Mouse (Mus musculus): ENCODE measurements at regions not wholly inside any gene's neighbourhood (a gene's known extent, or its start where the extent isn't known, plus 50 kb on each side); places are given as distances from the start of the nearest gene placed in this dataset.
A peak's percentile ranks its signal among the peaks of the same experiment; 100 is the strongest.

- WGBS, result 88% methylated on average over 2 of the region's 2 CpGs
- no peak overlapping the region for H3K27ac ChIP-seq (ENCODE audit: low read depth, low read length)
- H3K9me3 ChIP-seq (ENCODE audit: control insufficient read depth, low read length), result no peaks in the 10 kb centered on the region
- no peaks in the 10 kb centered on the region for H3K4me1 ChIP-seq (ENCODE audit: control insufficient read depth, insufficient read depth, low read depth, low read length)
- no peak overlapping the region for H3K4me2 ChIP-seq (ENCODE audit: low read length)
- no peak overlapping the region for H3K9ac ChIP-seq (ENCODE audit: low read depth, low read length)
- no peak overlapping the region for H3K4me3 ChIP-seq (ENCODE audit: low read length)
- H3K27me3 ChIP-seq (replicated peaks; ENCODE audit: control insufficient read depth, insufficient read depth, low read length), result no peaks in the 10 kb centered on the region
- no peaks in the 10 kb centered on the region for H3K36me3 ChIP-seq (ENCODE audit: control insufficient read depth, insufficient read depth, low read length)
- ATAC-seq, result no peak
Observed at GRCm38 (mm10) chr10:10270297-10270696, 201.8 kb downstream of the Adgb start.

DNA sequence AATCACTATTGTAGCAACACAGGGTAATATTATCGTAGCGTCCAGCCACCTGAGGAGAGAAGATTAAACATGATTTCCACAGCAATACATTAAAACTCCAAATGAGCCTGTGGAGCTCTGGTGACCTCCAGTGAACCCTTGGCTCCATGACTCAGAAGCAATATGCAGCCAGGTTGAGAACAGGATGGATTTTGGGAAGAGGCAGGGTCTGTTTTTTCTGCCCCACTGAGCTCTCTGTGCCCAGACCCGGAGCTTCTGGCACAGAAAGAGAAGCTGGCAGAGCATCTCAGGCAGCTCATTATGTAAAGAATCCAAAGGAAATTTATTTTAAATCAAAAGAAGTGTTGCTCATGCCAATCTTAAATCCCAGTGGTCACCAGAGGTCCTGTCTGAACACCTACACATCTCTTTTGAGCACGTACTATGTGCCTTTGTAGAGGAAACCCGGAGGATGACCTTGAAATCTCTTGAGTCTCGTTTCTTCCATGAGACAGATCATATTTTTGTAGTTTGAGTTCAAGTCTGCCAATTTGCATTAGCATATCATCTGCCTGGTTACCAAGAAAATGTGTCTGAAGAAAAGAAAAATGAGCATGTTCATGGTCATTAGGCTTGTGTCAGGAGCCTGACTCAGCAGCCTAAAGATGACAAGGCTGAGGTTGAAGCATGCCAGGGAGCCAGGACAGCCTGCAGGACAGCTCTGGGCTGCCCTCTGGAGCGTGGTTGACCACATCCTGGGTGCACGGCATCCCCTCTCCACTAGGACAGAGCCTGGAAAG is 219.4 kb downstream of the Adgb start:
- Histone ChIP-seq H3K27me3 (replicated peaks; ENCODE audit: control insufficient read depth, insufficient read depth, low read length) (no peaks in the 10 kb centered on the region), H3K4me3 (ENCODE audit: low read length) (no peak overlapping the region), H3K9ac (ENCODE audit: low read depth, low read length) (no peak overlapping the region), H3K36me3 (ENCODE audit: control insufficient read depth, insufficient read depth, low read length) (no peaks in the 10 kb centered on the region), H3K4me1 (ENCODE audit: control insufficient read depth, insufficient read depth, low read depth, low read length) (peaks cover 4% of the 10 kb centered on the region; the same call in 1 of the 2 replicates), H3K27ac (ENCODE audit: low read depth, low read length) (no peak overlapping the region), H3K9me3 (ENCODE audit: control insufficient read depth, low read length) (no peaks in the 10 kb centered on the region), H3K4me2 (ENCODE audit: low read length) (no peak overlapping the region)
- 64% methylated on average over 8 of the region's 8 CpGs for WGBS
- ATAC-seq, result peak; percentile 69

GRCm38 (mm10) chr10:10252136-10252535 is 220.0 kb downstream of the Adgb start:
- Histone ChIP-seq H3K4me2 (ENCODE audit: low read length) (no peak overlapping the region), H3K4me1 (ENCODE audit: control insufficient read depth, insufficient read depth, low read depth, low read length) (peaks cover 4% of the 10 kb centered on the region; the same call in 1 of the 2 replicates), H3K9ac (ENCODE audit: low read depth, low read length) (no peak overlapping the region), H3K27me3 (replicated peaks; ENCODE audit: control insufficient read depth, insufficient read depth, low read length) (no peaks in the 10 kb centered on the region), H3K4me3 (ENCODE audit: low read length) (no peak overlapping the region), H3K9me3 (ENCODE audit: control insufficient read depth, low read length) (no peaks in the 10 kb centered on the region), H3K27ac (ENCODE audit: low read depth, low read length) (no peak overlapping the region), H3K36me3 (ENCODE audit: control insufficient read depth, insufficient read depth, low read length) (no peaks in the 10 kb centered on the region)
- WGBS, result 71% methylated on average over 7 of the region's 7 CpGs
- no peak for ATAC-seq

- 92% methylated on average over 14 of the region's 14 CpGs for WGBS
- H3K4me3 ChIP-seq (ENCODE audit: low read length), result no peak overlapping the region
- no peaks in the 10 kb centered on the region for H3K36me3 ChIP-seq (ENCODE audit: control insufficient read depth, insufficient read depth, low read length)
- no peak overlapping the region for H3K4me2 ChIP-seq (ENCODE audit: low read length)
- ATAC-seq, result no peak
- H3K9ac ChIP-seq (ENCODE audit: low read depth, low read length), result no peak overlapping the region
- no peaks in the 10 kb centered on the region for H3K9me3 ChIP-seq (ENCODE audit: control insufficient read depth, low read length)
- no peaks in the 10 kb centered on the region for H3K27me3 ChIP-seq (replicated peaks; ENCODE audit: control insufficient read depth, insufficient read depth, low read length)
- H3K4me1 ChIP-seq (ENCODE audit: control insufficient read depth, insufficient read depth, low read depth, low read length), result no peaks in the 10 kb centered on the region
- no peak overlapping the region for H3K27ac ChIP-seq (ENCODE audit: low read depth, low read length)
Observed at GRCm38 (mm10) chr10:10234894-10235523, 237.1 kb downstream of the Adgb start.

DNA sequence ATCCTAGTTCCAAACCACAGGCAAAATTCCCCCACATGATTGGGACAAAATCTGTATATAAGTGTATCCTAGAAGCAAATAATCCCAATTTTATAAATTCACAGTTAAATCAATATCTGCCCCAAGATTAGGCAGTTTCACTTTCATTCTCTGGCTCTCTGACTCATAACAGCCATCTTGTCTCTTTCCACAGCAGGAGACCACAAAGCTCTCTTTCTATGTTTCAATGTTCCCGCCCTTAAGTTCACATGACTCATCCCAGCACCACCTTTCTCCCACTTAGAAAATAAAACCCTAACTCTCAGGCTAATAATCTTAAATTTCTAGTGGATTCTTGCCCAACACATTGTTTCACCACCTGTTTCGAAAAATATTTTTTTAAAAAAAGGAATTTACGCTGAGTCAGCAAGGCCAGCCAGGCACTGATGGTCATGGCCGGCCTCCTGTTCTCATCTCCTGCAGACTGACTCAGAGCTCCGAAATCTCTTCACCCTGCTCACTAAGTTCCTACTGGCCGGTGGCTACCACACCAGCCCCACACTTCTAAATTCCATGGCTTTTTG is 247.5 kb downstream of the Adgb start:
- H3K27me3 ChIP-seq (replicated peaks; ENCODE audit: control insufficient read depth, insufficient read depth, low read length), result no peaks in the 10 kb centered on the region
- no peak for ATAC-seq
- no peaks in the 10 kb centered on the region for H3K9me3 ChIP-seq (ENCODE audit: control insufficient read depth, low read length)
- H3K4me1 ChIP-seq (ENCODE audit: control insufficient read depth, insufficient read depth, low read depth, low read length), result no peaks in the 10 kb centered on the region
- H3K27ac ChIP-seq (ENCODE audit: low read depth, low read length), result no peak overlapping the region
- 93% methylated on average over 6 of the region's 6 CpGs for WGBS
- H3K4me2 ChIP-seq (ENCODE audit: low read length), result no peak overlapping the region
- no peaks in the 10 kb centered on the region for H3K36me3 ChIP-seq (ENCODE audit: control insufficient read depth, insufficient read depth, low read length)
- H3K4me3 ChIP-seq (ENCODE audit: low read length), result no peak overlapping the region
- no peak overlapping the region for H3K9ac ChIP-seq (ENCODE audit: low read depth, low read length)

- ATAC-seq, result no peak
Observed at GRCm38 (mm10) chr10:10219726-10220125, 252.4 kb downstream of the Adgb start.

DNA sequence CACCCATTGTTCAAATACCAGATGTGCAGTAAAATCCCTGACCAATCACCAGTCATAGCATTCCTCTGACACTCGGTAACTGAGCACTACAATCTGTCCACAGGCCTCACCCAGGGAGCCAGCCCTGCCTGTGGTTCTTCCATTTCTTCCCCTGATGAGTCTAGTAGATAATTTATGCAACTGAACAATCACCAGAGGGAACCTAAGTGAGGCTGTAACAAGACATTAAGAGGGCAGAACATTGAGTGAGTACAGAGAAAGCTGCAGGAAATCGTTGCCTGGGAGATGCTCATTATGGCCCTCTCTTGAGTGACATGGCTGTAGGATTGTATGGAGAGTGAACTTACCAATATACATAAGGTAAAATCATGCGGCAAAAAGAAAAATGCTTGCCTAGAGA is 255.2 kb downstream of the Adgb start:
- no peak overlapping the region for H3K4me3 ChIP-seq (ENCODE audit: low read length)
- whole genome bisulfite sequencing, result 35% methylated on average over 3 of the region's 3 CpGs

More at GRCm38 (mm10) chr10:10219726-10220125, 252.4 kb downstream of the Adgb start:
- Histone ChIP-seq H3K4me2 (ENCODE audit: low read length) (no peak overlapping the region), H3K27ac (ENCODE audit: low read depth, low read length) (no peak overlapping the region), H3K4me3 (ENCODE audit: low read length) (no peak overlapping the region), H3K27me3 (replicated peaks; ENCODE audit: control insufficient read depth, insufficient read depth, low read length) (no peaks in the 10 kb centered on the region), H3K36me3 (ENCODE audit: control insufficient read depth, insufficient read depth, low read length) (no peaks in the 10 kb centered on the region), H3K4me1 (ENCODE audit: control insufficient read depth, insufficient read depth, low read depth, low read length) (no peaks in the 10 kb centered on the region), H3K9me3 (ENCODE audit: control insufficient read depth, low read length) (no peaks in the 10 kb centered on the region), H3K9ac (ENCODE audit: low read depth, low read length) (no peak overlapping the region)
- WGBS, result 91% methylated on average over 4 of the region's 4 CpGs

DNA sequence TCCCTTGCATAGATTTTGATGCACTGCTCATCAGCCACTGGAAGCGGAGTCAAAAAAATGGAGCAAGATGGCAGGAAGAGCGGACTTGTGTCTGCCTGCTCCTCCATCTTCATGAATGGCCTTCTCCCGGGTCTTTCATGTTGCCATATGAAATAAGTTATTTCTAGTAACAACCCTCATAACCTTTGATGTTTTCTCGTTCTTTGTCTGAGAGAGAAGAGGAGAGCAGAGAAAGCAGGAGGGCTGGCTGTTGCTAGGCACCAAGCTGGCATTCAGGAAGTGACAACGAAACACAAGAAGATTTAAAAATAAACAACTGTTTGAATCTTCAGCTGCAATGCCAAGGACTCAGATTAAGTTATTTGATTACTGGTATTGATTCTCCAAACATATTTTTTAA is 256.8 kb downstream of the Adgb start:
- Histone ChIP-seq H3K4me2 (ENCODE audit: low read length) (no peak overlapping the region), H3K27ac (ENCODE audit: low read depth, low read length) (no peak overlapping the region), H3K36me3 (ENCODE audit: control insufficient read depth, insufficient read depth, low read length) (no peaks in the 10 kb centered on the region), H3K9me3 (ENCODE audit: control insufficient read depth, low read length) (no peaks in the 10 kb centered on the region), H3K4me3 (ENCODE audit: low read length) (no peak overlapping the region), H3K9ac (ENCODE audit: low read depth, low read length) (no peak overlapping the region), H3K4me1 (ENCODE audit: control insufficient read depth, insufficient read depth, low read depth, low read length) (no peaks in the 10 kb centered on the region), H3K27me3 (replicated peaks; ENCODE audit: control insufficient read depth, insufficient read depth, low read length) (no peaks in the 10 kb centered on the region)
- WGBS, result 49% methylated on average over 5 of the region's 5 CpGs
- ATAC-seq, result no peak

More for the DNA sequence above, 255.2 kb downstream of the Adgb start:
- 0 out of 2 replicates have a peak, but pooled peaks have one; percentile 27 for ATAC-seq
- no peaks in the 10 kb centered on the region for H3K9me3 ChIP-seq (ENCODE audit: control insufficient read depth, low read length)
- no peaks in the 10 kb centered on the region for H3K4me1 ChIP-seq (ENCODE audit: control insufficient read depth, insufficient read depth, low read depth, low read length)
- H3K27ac ChIP-seq (ENCODE audit: low read depth, low read length), result no peak overlapping the region
- H3K4me2 ChIP-seq (ENCODE audit: low read length), result no peak overlapping the region
- H3K27me3 ChIP-seq (replicated peaks; ENCODE audit: control insufficient read depth, insufficient read depth, low read length), result no peaks in the 10 kb centered on the region
- no peaks in the 10 kb centered on the region for H3K36me3 ChIP-seq (ENCODE audit: control insufficient read depth, insufficient read depth, low read length)
- no peak overlapping the region for H3K9ac ChIP-seq (ENCODE audit: low read depth, low read length)

- Histone ChIP-seq H3K4me3 (ENCODE audit: low read length) (no peak overlapping the region), H3K4me1 (ENCODE audit: control insufficient read depth, insufficient read depth, low read depth, low read length) (no peaks in the 10 kb centered on the region), H3K9me3 (ENCODE audit: control insufficient read depth, low read length) (no peaks in the 10 kb centered on the region), H3K27ac (ENCODE audit: low read depth, low read length) (no peak overlapping the region), H3K27me3 (replicated peaks; ENCODE audit: control insufficient read depth, insufficient read depth, low read length) (no peaks in the 10 kb centered on the region), H3K36me3 (ENCODE audit: control insufficient read depth, insufficient read depth, low read length) (no peaks in the 10 kb centered on the region), H3K9ac (ENCODE audit: low read depth, low read length) (no peak overlapping the region), H3K4me2 (ENCODE audit: low read length) (no peak overlapping the region)
- WGBS, result 78% methylated on average over 5 of the region's 5 CpGs
- ATAC-seq, result no peak
Observed at GRCm38 (mm10) chr10:10208354-10208753, 263.8 kb downstream of the Adgb start.

All from hindbrain, embryonic 16.5 days (tissue).